Mouse (Mus musculus) kidney, postnatal 4 days (tissue): ENCODE results near the gene Gm5447.

Experiments used
- DNase-seq, 2 experiments: peaks; one replicate each; pipeline ENCODE4 v3.0.0; 2021; ENCODE audit warnings: mixed read lengths in 2 of 2

Gene Gm5447

GRCm38 (mm10) chr13:30987686-30988085 is 13.7 kb downstream of the Gm5447 start:
- no peak for DNase-seq

- no peak for DNase-seq
Measured at GRCm38 (mm10) chr13:30989710-30990109, 15.7 kb downstream of the Gm5447 start.

GRCm38 (mm10) chr13:30990233-30990632 is 16.2 kb downstream of the Gm5447 start:
- peak in 1 of 2 experiments; percentile 24 for DNase-seq

GRCm38 (mm10) chr13:30993819-30994218 is 19.8 kb downstream of the Gm5447 start:
- DNase-seq, result peak; percentile 57 to 58

GRCm38 (mm10) chr13:30994249-30994858 is 20.4 kb downstream of the Gm5447 start:
- no peak for DNase-seq

GRCm38 (mm10) chr13:30997526-30998253 is 23.7 kb downstream of the Gm5447 start:
- no peak for DNase-seq

- no peak for DNase-seq
Measured at GRCm38 (mm10) chr13:30999799-31000198, 25.8 kb downstream of the Gm5447 start.

GRCm38 (mm10) chr13:31004458-31004857 is 30.5 kb downstream of the Gm5447 start:
- DNase-seq, result no peak

- DNase-seq, result no peak
Measured at GRCm38 (mm10) chr13:31004995-31005394, 31.0 kb downstream of the Gm5447 start.

- no peak for DNase-seq
Measured at GRCm38 (mm10) chr13:31017545-31017944, 43.5 kb downstream of the Gm5447 start.

- peak; percentile 24 to 43 for DNase-seq
Measured at GRCm38 (mm10) chr13:31021514-31021913, 47.5 kb downstream of the Gm5447 start.

GRCm38 (mm10) chr13:31021927-31022326 is 47.9 kb downstream of the Gm5447 start:
- no peak for DNase-seq

- no peak for DNase-seq
Measured at GRCm38 (mm10) chr13:31023664-31024063, 49.7 kb downstream of the Gm5447 start.
